Mouse (Mus musculus) CD8-positive naive resting alpha-beta T cell, adult 2 months (primary cell): Measurements from ENCODE around the gene Rnf144b.

Experiments used
- DNase-seq, 2 experiments: peaks; one replicate each; pipeline ENCODE4 v3.0.0; 2022; ENCODE audit warnings: low read depth in 2 of 2, low spot score in 2 of 2

The Rnf144b gene

DNA sequence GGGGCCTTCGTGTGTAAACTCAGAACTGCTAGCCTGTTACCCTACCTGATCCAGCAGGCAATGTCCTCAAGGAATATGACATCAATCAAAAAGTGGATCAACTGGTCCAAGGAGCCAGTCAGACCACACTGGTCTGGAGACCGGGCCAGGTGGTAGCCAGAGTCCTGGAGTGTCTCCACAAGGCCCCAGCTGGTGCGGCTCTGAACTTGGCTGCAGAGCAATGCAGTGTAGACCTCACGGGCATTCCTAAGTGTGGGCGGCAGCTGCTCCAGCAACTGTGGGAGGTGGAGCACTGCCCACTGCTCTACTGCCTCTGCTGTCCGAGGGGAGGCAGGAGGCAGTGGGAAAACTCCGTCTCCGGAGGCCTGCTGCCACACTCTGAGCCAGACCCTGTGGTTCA is 55.7 kb downstream of the Rnf144b start:
- DNase-seq: no peak

DNA sequence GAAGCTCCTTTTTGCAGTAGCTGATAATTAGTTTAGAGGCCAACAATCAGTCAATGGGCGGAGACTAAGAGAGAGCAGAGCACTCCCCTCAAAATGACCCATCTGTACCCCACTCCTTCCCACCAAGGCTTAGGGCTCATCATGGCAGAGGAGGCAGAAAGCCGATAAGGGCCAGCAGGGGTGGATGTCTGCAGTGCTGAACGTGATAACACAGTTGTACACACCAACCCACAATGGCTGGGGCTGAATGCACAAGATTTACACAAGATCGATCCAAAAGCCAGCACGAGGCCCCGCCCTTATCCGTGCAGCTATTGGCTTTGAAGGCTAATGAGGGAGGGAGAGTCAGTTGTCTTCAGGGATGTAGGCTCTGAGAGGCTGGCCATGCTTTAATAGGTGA is 58.3 kb downstream of the Rnf144b start:
- DNase-seq: no peak

DNA sequence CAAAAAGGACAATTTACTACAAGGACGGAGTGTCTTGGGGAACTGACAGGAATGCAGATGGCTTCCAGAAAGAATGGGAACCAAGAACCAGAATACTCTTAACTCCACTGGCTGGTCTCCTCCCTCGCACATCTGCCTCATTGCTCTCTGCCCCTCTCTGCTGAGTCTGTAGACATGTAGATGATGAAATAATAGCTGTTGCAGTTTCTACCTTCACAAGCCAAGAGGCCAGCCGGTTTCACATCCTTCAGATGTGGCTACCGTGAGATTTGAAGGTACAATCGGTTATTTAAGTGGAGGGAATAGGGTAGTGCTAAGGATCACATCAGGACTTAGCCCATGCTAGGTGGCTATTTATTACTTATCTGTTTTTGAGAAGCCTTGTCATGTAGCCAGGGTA is 59.9 kb downstream of the Rnf144b start:
- DNase-seq: no peak

DNA sequence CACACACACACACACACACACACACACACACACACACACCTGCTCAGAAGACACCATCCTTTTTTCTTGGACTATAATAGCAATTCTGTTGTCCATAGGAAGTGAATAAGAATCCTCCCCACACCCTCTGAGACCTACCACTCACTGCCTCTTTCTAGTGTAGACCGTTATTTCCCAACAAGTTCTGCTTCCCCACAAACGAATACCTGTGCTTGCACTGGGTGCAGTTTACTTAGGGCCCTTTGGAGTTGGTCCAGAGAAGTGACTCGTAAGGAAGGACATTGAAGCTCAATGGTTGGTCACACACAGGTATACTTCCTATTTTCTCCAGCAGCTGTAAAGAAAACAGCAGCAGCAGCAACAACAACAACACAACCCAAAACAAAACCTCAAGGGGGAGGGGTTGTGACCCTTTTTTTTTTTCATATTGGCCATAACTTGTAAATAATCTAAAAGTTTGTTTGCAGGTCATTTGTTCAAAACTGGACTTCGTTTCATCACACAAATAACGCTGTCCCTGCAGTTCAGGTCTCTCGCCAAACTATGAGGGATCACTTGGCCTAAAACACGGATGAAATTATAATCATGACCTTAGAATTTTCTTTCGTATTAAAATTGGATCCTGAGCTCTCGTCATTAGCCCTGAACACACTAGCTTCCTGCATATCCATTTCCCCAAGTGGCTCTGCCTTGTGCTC is 60.7 kb downstream of the Rnf144b start:
- no peak for DNase-seq

DNA sequence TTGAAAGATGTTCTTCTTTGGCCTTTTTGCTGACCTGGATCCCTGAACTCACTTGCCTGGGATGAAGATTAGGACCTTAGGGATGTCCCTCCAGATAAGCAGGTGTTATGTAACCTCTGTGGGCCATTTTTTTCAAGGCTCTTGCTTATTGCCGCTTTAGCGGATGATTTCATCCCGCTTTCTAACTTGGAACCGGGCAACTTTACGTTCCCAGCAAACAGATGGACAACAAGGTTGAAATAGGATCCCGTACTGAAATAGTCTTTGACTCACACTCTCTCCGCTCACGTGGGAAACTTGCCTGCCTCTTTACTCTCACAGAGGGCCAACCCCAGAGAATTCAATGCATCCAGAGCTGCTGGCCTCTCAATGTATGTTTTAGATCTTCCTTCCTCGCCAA is 61.3 kb downstream of the Rnf144b start:
- no peak for DNase-seq

DNA sequence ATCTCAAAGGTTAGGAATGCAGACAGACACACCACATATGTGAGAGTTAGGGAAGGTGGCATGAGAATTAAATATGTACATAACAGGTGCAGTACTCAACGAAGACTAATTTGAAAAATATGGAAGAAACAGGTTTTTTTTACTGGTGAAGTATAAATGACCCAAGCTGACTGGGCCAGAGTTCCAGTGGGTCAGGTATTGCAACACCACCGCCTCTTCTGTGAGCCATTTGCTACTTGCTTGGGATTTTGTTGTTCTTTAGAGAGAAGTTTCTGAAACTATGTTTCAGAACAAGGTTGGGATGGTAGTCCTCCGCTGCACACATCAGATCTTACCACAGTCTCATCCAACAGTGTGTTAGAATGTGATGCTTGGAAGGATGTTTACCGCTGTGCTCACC is 65.4 kb downstream of the Rnf144b start:
- DNase-seq: no peak

DNA sequence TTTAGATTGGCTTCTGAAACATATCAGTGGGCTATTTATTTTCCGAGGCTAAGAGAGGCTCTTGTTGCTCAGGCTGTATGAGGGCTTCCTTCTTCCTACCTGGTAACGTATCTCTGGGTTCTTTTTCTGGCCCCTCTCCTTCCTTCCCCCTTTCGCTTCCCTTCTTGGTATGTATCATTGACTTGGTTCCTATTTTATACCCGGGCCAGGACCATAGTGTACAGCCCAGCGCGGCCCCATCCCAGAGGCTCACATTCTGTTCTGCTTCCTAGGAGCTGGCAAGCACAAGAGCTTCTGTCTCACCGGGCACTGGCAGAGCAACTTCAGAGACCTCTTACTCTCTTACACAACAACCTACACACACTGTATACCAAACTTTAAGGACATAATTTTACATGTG is 67.5 kb downstream of the Rnf144b start:
- DNase-seq: no peak

DNA sequence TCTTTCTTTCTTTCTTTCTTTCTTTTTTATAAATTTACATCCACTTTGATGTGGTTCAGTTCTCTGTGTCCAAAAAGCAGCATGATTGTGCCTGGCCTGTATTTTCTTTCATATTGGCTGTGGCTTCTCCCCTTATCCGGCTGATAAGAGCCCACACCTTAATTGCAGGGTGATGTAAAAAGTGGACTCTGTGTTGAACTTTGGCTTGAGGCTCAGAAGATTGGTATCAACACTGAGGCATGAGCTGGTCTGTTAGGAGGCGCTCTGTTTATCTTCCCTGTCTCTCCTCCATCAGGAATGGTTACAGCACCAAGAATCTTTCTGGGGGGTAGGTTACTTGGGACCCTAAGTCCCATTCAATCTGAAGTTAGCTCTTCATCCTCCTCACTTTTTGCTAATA is 69.7 kb downstream of the Rnf144b start:
- DNase-seq: no peak

DNA sequence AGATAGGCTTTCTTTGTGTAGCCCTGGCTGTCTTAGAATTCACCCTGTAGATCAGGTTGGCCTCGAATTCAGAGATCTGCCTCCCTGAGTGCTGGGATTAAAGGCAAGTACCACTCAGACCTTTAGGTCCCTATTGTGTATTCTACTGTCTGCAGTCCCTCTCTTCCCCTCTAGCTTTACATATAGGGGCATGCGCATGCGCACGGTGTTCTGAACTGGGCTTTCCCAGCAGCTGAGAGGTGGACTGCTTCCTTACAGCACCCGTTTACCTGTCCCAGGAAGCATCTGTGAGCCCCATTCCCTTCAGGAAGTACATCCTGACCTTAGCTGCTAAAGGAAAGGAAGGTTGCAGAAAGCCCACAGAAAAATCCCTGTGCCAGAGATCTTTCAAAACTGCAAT is 70.3 kb downstream of the Rnf144b start:
- DNase-seq: no peak

DNA sequence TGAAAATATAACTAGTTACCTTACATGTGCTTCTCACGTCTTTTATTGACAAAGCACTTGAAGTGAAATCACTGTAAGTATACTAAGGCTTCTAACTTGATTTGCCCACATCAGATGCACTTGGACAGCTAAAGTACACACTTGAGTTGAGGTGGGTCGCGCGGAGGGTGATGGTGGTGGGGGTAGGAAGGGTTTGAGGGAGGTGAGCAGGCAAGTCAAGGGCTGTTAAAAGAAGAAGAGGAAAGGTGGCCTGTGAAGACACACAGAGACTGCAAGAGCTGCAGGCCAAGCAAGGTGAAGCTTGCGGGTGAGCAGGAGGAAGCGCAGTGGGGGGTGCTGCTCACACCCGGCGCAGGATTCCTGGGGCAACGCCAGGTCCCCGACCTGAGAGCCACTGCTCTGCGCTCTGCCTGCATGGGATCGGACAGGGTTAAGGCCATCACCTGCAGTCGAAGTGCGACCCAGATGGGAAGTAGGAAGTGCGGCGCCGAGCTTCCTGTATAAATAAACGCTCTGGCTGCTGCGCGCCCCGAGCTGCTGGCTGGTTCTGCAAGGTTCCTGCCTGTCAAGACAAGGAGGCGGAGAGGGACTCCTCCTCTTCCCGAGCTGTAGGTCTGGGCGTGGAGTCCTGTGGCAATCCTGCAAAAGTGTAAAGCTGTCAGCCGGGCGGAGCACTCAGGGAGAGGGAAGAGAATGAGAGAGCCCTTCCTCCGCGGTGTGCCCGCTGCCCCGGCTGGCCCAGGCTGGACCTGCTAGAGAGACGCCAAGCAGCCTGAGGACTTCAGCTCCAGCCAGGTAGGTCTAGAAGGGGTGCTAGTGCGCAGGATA is 71.1 kb downstream of the Rnf144b start:
- DNase-seq: no peak

DNA sequence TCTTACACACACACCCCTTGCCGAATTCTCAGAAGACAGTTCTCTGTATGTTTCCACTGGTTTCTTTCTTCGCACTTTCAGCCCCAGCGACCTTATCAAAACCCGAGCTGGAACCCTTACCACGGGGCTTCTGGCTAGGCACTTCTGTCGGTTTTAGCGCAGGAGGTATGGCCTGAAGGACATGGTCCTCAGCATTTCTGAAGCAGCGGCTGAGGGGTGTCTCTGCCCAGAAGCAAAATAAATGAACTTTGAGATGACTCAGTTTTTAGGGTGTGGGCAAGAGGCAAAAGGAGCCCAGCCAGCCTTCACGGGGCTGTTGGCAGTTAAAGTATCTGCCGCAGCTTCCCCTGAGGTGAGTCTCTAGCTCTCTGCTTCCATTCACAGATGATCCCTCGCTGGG is 72.2 kb downstream of the Rnf144b start:
- DNase-seq: no peak

DNA sequence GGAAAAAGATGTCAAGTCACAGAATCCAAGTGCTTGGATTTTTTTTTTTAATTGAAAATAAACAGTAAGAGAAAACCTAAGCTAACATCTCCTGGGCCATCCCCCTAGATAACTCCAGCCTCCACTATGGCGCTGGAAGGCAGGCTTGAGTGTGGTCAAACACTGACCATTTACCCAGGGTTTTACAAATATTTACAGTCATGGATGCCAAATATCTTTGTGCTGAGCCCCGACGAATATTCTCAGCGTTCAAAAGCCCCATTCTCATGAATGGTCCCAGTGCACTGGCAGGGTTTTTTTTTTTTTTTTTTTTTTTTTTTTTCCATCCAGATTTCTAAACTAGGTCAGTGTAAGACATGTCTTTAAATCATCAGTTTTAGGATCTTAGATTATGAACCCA is 73.0 kb downstream of the Rnf144b start:
- DNase-seq: no peak

DNA sequence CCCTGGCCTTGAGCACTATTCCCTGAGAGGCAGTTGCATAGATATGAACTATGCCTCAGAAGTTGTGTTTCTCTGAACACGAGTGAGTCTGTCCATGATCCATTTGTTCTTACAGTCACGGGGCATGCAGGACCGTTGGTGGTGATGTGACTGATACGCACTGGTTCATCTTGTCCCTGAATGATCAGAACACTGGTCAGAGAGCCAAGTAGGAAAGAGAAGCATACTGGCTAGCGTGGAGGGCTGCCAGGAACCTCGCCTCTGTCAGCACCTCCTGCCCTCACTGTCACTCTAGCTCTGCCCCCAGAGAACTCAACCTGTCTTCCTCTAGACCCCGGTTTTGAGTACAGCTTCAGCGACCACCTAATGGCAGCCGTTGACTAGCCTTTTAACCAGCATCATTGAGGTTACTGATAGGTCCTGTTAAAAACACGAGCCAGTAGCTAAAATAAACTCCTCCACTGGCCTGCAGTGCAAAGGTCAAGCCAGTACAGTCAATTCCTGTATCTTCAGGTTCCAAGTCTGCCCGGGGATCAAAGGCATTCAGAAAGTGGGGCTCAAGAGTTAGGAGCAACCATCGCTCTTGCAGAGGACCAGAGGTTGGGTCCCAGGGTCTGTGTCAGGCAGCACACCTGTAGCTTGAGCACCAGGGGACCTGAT is 77.7 kb downstream of the Rnf144b start:
- no peak for DNase-seq

DNA sequence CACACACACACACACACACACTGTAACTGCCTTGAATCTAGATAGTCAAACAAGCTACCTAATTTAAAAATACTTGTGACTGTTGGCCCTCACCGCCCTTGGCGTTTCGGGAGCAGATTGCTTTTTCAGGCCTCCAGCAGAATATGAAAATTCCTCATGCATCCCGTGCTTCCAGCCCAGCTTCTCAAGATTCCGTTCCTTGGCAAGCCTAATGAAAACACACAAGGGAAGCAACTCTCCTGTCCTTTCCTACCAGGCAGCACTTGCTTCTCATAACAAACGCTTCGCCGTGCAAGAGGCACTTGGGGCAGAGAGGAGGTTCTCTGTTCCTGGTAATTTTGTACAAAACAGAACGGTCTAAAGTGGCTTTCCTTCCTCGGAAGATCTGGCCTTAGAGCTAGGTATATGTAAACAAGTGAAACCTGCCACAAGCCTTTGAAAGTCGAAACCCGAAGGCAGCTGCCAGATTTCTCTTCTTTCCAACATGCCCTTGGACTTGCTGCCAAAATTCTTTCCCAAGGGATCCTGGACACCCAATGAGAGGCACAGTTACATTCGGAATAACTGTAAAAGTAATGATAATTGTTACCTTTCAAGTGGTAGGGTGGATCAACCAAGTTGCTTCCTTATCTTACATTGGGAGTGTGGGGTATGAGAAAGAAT is 79.6 kb downstream of the Rnf144b start:
- no peak for DNase-seq

DNA sequence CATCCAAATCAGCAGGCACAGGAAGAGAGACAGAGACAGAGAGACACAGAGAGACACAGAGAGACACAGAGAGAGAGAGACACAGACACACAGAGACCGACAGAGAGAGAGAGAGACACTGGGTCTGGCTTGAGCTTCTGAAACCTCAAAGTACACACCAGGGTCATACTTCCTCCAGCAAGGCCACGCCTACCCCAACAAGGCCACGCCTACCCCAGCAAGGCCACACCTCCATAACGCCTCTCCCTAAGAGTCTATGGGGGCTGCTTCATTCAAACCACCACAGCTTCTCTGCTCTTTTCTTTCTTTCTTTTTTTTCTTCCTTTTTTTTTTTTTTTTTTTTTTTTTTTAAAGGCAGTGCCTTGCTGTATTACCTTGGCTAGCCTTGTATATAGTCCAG is 88.0 kb downstream of the Rnf144b start:
- no peak for DNase-seq

DNA sequence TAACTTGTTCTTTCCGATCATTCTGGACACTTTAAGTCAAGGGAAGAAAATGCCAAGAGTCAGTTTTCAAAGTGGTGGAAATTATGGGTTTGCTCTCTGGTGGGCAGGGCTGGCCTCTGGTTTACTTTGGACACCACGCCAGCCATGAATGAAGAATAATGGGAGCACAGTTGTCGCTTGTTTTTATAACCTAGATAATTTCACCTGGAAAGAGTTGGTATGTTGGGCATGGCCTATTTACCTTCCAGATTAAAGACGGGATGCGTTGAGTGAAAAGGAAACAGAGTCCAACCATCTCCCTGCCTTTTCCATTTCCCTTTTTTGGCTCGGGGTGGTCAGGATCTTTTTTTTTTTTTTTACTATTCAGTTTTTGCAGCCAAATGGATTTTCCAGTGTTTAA is 88.5 kb downstream of the Rnf144b start:
- DNase-seq: no peak

DNA sequence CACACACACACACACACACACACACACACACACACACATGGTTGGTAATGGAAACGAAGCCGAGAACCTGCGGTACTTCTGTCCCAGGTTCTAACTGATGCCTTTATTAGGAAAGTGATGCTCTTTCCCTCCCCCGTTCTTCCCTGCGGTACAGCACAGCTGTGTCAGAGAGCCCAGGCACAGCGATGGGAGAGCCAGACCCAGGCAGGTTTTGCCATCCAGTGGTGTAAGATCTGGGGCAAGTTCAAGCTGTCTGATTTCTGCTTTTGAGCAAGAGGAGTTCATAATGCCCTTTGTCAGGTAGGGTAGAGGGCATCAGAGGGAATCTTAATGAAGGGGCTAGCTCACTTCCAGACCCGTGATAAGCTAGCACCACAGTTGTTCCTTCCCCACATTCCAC is 89.1 kb downstream of the Rnf144b start:
- DNase-seq: no peak

DNA sequence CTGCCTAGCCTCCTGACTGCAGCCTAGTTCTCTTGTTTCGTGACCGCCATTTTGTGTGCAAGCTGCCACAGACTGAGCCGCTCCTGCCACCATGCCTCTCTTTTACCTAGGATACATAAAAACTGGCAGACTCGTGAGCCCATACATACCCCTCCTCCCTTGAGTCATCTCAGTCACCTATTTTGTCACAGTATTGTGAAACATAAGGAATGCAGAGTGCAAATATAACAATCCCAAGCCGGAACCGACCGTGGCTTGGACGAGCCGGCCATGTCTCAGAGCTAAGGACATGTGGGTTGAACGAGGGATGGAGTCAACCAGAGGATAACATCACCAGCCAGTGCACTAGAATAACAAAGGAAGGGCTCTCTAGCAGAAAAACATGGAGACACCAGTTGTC is 91.4 kb downstream of the Rnf144b start:
- DNase-seq: no peak

DNA sequence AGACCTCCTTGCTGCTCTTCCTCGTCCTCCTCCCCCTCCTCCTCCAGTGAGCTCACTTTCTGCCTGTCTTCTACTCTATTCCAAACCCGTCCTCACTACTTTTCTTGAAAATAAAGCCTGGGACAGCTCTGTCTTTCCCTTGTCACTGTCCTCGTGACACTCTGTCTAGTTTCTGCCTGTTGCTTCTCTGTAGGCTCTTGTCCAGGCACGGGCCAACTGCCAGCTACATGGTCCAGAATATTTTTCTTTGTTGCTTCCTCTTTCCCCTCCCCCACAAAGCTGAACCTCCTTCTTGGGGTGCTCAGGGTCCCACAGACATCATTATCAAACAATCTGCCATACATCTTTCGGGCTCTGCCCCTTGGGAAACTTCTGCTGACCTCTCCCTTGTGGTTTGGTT is 92.4 kb downstream of the Rnf144b start:
- DNase-seq: no peak

DNA sequence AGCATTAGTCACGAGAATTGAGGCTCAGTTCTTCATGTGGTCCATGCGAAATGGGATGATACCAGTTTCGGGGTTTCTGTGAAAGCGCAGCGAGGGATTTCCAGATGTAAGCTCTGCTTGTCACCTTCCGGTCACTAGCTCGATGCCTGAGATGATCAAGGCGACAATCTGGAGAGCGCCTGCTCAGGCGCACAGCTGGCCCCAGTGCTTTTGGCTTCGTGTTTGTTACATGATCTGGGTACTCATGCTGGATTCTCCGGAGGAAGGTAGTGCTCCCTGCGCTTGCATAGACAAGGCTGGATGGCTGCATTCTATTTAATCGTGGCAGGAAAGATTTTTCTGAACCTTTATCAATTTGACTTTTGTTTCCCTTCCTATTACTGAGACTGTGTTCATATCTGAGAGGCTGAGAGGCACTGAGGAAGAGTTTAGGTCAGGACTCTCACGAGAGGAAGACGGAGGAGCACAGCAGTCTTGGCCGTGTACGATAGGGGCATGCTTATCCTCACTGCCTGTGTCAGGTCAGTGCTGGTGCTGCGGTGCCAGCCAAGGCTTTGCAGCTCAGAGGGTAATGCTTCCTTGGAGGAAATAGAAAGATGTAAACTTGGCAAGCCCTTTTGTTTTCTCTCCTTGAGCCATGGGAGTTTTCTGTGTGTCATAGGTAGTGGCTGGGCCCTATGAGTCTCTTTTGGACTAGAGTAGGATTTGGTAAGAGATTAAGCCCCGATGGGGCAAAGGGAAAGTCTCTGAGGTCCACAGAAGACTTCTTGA is 93.5 kb downstream of the Rnf144b start:
- no peak for DNase-seq

DNA sequence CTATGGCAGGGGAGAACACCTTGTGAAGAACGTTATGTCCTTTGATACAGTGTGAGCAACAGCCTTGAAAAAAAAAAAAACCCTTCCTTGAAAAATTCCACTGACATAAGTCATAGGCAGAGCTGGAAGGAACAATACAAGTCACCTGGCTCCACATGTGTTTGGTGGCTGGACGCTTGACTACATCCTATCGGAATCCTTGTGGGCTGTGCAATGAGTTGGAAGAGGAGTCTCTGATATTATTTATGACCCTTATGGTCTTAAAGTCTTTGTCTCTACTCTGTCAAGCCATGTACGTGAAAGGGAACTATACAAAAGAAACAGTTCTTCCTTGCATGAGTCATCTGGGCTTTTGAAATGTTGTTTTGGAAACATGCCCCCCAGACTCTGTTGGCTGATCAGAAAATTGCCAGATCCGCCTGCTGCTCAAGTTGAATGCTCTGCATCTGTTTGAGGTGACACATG is 94.7 kb downstream of the Rnf144b start:
- no peak for DNase-seq
